Mouse (Mus musculus) CH12.LX (cell line): ENCODE measurements around the gene Akap5. TPM values are rescaled to one million over a fixed set of nuclear protein-coding genes. Genes with fewer than 3 reads are reported as not detected.

Experiments
- DNase-seq: peaks from one replicate; pipeline ENCODE4 v3.0.0-alpha.2; 2013; ENCODE audit errors: extremely low read depth
- H3K27ac ChIP-seq: 2 replicates; pipeline ENCODE4 v1.5.1; 2012; ENCODE audit warnings: low read depth, mild to moderate bottlenecking, control low read depth, moderate library complexity; ENCODE audit not compliant: insufficient read depth
- H3K27me3 ChIP-seq: replicated peaks from 2 replicates; pipeline ENCODE3; 2012; ENCODE audit warnings: inconsistent platforms
- H3K36me3 ChIP-seq, 2 experiments: replicated peaks in 1 of 2; 2 replicates each; pipeline versions ENCODE3 to v1.6.1; 2012; ENCODE audit warnings: inconsistent platforms in 1 of 2, low read length in 1 of 2, mild to moderate bottlenecking in 1 of 2, mixed read lengths in 1 of 2, moderate library complexity in 1 of 2; ENCODE audit not compliant: control insufficient read depth in 1 of 2, insufficient read depth in 1 of 2
- H3K4me1 ChIP-seq, 2 experiments: 2 replicates each; pipeline ENCODE4 v1.6.1; 2012; ENCODE audit warnings: inconsistent platforms in 1 of 2, moderate library complexity in 1 of 2; ENCODE audit not compliant: insufficient read depth in 2 of 2, control insufficient read depth in 1 of 2
- H3K4me2 ChIP-seq: 2 replicates; pipeline ENCODE4 v1.6.1; 2012; ENCODE audit warnings: low read depth, mild to moderate bottlenecking, control low read depth; ENCODE audit not compliant: poor library complexity, insufficient read depth, severe bottlenecking
- H3K4me3 ChIP-seq, 3 experiments: fragments of 150-350 bp in 1 of 3; sonication (generic) in 1 of 3; replicated peaks in 1 of 3; 2 replicates each; pipeline versions ENCODE3 to v1.5.1; 2011 to 2012; ENCODE audit warnings: low read depth in 2 of 3, low read length in 2 of 3, mild to moderate bottlenecking in 2 of 3, moderate library complexity in 2 of 3, control low read depth in 1 of 3, improper control_type of control experiment in 1 of 3, inconsistent platforms in 1 of 3, mixed read lengths in 1 of 3; ENCODE audit not compliant: poor library complexity in 1 of 3
- H3K79me2 ChIP-seq: replicated peaks from 2 replicates; pipeline ENCODE4 v1.6.1; 2012; ENCODE audit warnings: mild to moderate bottlenecking, moderate library complexity; ENCODE audit not compliant: control insufficient read depth, poor library complexity, insufficient read depth, severe bottlenecking; ENCODE audit errors: extremely low read depth
- H3K9ac ChIP-seq: 2 replicates; pipeline ENCODE4 v1.6.1; 2012; ENCODE audit warnings: low read depth, mild to moderate bottlenecking, control low read depth, moderate library complexity; ENCODE audit not compliant: insufficient read depth
- H3K9me3 ChIP-seq: replicated peaks from 2 replicates; pipeline ENCODE3; 2012; ENCODE audit warnings: low read length, inconsistent platforms, mixed read lengths
- CHD1 ChIP-seq: IDR thresholded peaks from 2 replicates; pipeline ENCODE4 v1.6.1; 2012; ENCODE audit warnings: low read depth, low read length, improper control_type of control experiment, inconsistent platforms
- CTCF ChIP-seq, 2 experiments: IDR thresholded peaks in 1 of 2; conservative IDR thresholded peaks in 1 of 2; 2 replicates each; pipeline ENCODE4 v1.5.1; 2011 to 2012; ENCODE audit warnings: low read depth in 2 of 2, low read length in 2 of 2, improper control_type of control experiment in 1 of 2, inconsistent platforms in 1 of 2, mild to moderate bottlenecking in 1 of 2, moderate library complexity in 1 of 2
- E2F4 ChIP-seq: IDR thresholded peaks from 2 replicates; pipeline ENCODE4 v1.6.1; 2011; ENCODE audit warnings: low read depth, low read length, improper control_type of control experiment; ENCODE audit not compliant: insufficient replicate concordance
- ETS1 ChIP-seq: conservative IDR thresholded peaks from 2 replicates; pipeline ENCODE4 v1.6.1; 2012; ENCODE audit warnings: low read depth, mild to moderate bottlenecking, inconsistent platforms, low read length, improper control_type of control experiment, moderate library complexity
- GABPA ChIP-seq: IDR thresholded peaks from 2 replicates; pipeline ENCODE4 v1.6.1; 2012; ENCODE audit warnings: low read depth, low read length, improper control_type of control experiment, inconsistent platforms; ENCODE audit not compliant: insufficient replicate concordance
- HCFC1 ChIP-seq: IDR thresholded peaks from 2 replicates; pipeline ENCODE4 v1.6.1; 2012; ENCODE audit warnings: low read depth, mild to moderate bottlenecking, inconsistent platforms, low read length, improper control_type of control experiment
- JUND ChIP-seq: conservative IDR thresholded peaks from 2 replicates; pipeline ENCODE4 v1.6.1; 2011; ENCODE audit warnings: low read depth, low read length, improper control_type of control experiment
- MAX ChIP-seq: IDR thresholded peaks from 2 replicates; pipeline ENCODE4 v1.6.1; 2011; ENCODE audit warnings: low read length, improper control_type of control experiment
- MAZ ChIP-seq: IDR thresholded peaks from 2 replicates; pipeline ENCODE4 v1.6.1; 2012; ENCODE audit warnings: low read depth, mild to moderate bottlenecking, inconsistent platforms, low read length, improper control_type of control experiment, moderate library complexity
- MYC ChIP-seq: IDR thresholded peaks from 2 replicates; pipeline ENCODE4 v1.6.1; 2011; ENCODE audit warnings: low read depth, mild to moderate bottlenecking, improper control_type of control experiment, low read length
- NELFE ChIP-seq: IDR thresholded peaks from 2 replicates; pipeline ENCODE4 v1.6.1; 2011; ENCODE audit warnings: low read depth, low read length, improper control_type of control experiment
- NRF1 ChIP-seq: IDR thresholded peaks from 2 replicates; pipeline ENCODE4 v1.6.1; 2014; ENCODE audit warnings: low read depth, mild to moderate bottlenecking, inconsistent platforms, low read length, improper control_type of control experiment, moderate library complexity
- PAX5 ChIP-seq: IDR thresholded peaks from 2 replicates; pipeline ENCODE4 v1.6.1; 2012; ENCODE audit warnings: low read length, inconsistent platforms, mixed read lengths
- POLR2AphosphoS2 ChIP-seq: IDR thresholded peaks from 2 replicates; pipeline ENCODE4 v1.6.1; 2011; ENCODE audit warnings: low read depth, low read length, improper control_type of control experiment
- RCOR1 ChIP-seq: conservative IDR thresholded peaks from 2 replicates; pipeline ENCODE4 v1.6.1; 2012; ENCODE audit warnings: low read depth, mild to moderate bottlenecking, inconsistent platforms, low read length, improper control_type of control experiment
- TBP ChIP-seq: conservative IDR thresholded peaks from 2 replicates; pipeline ENCODE4 v1.6.1; 2011; ENCODE audit warnings: low read depth, low read length, improper control_type of control experiment
- USF1 ChIP-seq: IDR thresholded peaks from 2 replicates; pipeline ENCODE4 v1.6.1; 2014; ENCODE audit warnings: low read depth, mild to moderate bottlenecking, inconsistent platforms, low read length, improper control_type of control experiment
- ZC3H11A ChIP-seq: IDR thresholded peaks from 2 replicates; pipeline ENCODE4 v1.6.1; 2012; ENCODE audit warnings: low read depth, mild to moderate bottlenecking, inconsistent platforms, low read length, improper control_type of control experiment
- ZMIZ1 ChIP-seq: IDR thresholded peaks from 2 replicates; pipeline ENCODE4 v1.6.1; 2012; ENCODE audit warnings: low read depth, mild to moderate bottlenecking, inconsistent platforms, low read length, improper control_type of control experiment
- ZNF384 ChIP-seq: IDR thresholded peaks from 2 replicates; pipeline ENCODE4 v1.6.1; 2012; ENCODE audit warnings: low read depth, low read length, improper control_type of control experiment, inconsistent platforms
- dilution Hi-C: fragments of 300-500 bp; cut with MboI; formaldehyde crosslinking; loops from 2 replicates; pipeline ENCODE4 v1.14.3; 2020; ENCODE audit warnings: low sequenced_read_pairs; ENCODE audit not compliant: extremely low pct_unique_long_range_greater_than_20kb, extremely low pct_ligation_motif_present
- in situ Hi-C: fragments of 300-500 bp; cut with MboI; formaldehyde crosslinking; loops from 3 replicates; pipeline ENCODE4 v1.14.3; 2019; ENCODE audit warnings: low sequenced_read_pairs, low pct_ligation_motif_present, low pct_unique_long_range_greater_than_20kb, mixed read lengths
- polyA plus RNA-seq: library from polyadenylated mRNA; unstranded; fragments of >175 nt; gene quantifications from 2 replicates; pipeline ENCODE4 v1.2.1, GENCODE M21; 2012; ENCODE audit warnings: low read depth; ENCODE audit not compliant: insufficient read length
- total RNA-seq, 2 experiments: library from RNA; depleted of rRNA; stranded (reverse); fragments of 300-350 nt in 1 of 2; fragments of >200 nt in 1 of 2; gene quantifications; 2 replicates each; pipeline ENCODE4 v1.2.3; 2012 to 2014

The Akap5 gene
- total and polyA plus RNA-seq, 3 experiments = 0.27 to 0.89 (median 0.38) TPM

GRCm38 (mm10) chr12:76304199-76304598 is 20.5 kb upstream of the Akap5 start:
- dilution Hi-C loops = no loop called here
- in situ Hi-C loops = no loop called here
- no peaks in the 10 kb centered on the region for H3K9me3 ChIP-seq

GRCm38 (mm10) chr12:76305107-76305506 is 19.6 kb upstream of the Akap5 start:
- no peaks in the 10 kb centered on the region for H3K9me3 ChIP-seq
- H3K27me3 ChIP-seq = no peaks in the 10 kb centered on the region
- H3K27ac ChIP-seq = peak overlapping the region; percentile 42
- H3K4me1 ChIP-seq = peaks cover 19 to 48% of the 10 kb centered on the region in 2 experiments
- DNase-seq = peak; percentile 44
- dilution Hi-C loops = no loop called here
- H3K4me2 ChIP-seq = no peak overlapping the region
- TF ChIP-seq NELFE (no peak), GABPA (no peak), POLR2AphosphoS2 (no peak), MYC (no peak), E2F4 (no peak), ZMIZ1 (no peak), ZC3H11A (no peak), USF1 (no peak)
- no peak overlapping the region for H3K9ac ChIP-seq
- H3K79me2 ChIP-seq = no peaks in the 10 kb centered on the region
- peaks cover 39 to 77% of the 10 kb centered on the region in 2 experiments for H3K36me3 ChIP-seq
- no peak overlapping the region for H3K4me3 ChIP-seq
- in situ Hi-C loops = no loop called here

More at GRCm38 (mm10) chr12:76304199-76304598, 20.5 kb upstream of the Akap5 start:
- H3K27me3 ChIP-seq = no peaks in the 10 kb centered on the region
- H3K9ac ChIP-seq = no peak overlapping the region
- H3K4me3 ChIP-seq = no peak overlapping the region
- no peak overlapping the region for H3K4me2 ChIP-seq
- H3K4me1 ChIP-seq = peaks cover 19 to 45% of the 10 kb centered on the region in 2 experiments
- H3K27ac ChIP-seq = no peak overlapping the region
- no peak for TF ChIP-seq JUND
- TF ChIP-seq RCOR1 = no peak
- no peak for TF ChIP-seq ETS1
- TF ChIP-seq HCFC1 = no peak
- no peak for TF ChIP-seq CHD1
- TF ChIP-seq CTCF (conservative IDR thresholded peaks at IDR 0.05 in 1 of 2, IDR thresholded peaks at IDR 0.05 in 1 of 2; ENCODE audit: low read depth in 2 of 2, low read length in 2 of 2) = no peak
- TF ChIP-seq PAX5 = no peak
- TF ChIP-seq TBP = no peak
- no peak for TF ChIP-seq NRF1
- no peak for TF ChIP-seq MAZ
- TF ChIP-seq MAX = no peak
- TF ChIP-seq ZNF384 = no peak
- no peak for TF ChIP-seq MYC
- peaks cover 45 to 78% of the 10 kb centered on the region in 2 experiments for H3K36me3 ChIP-seq
- DNase-seq = no peak
- H3K79me2 ChIP-seq = no peaks in the 10 kb centered on the region; the same call in 1 of the 2 replicates
